Mouse (Mus musculus): ENCODE data around the gene Ccdc194. TPM values are rescaled to one million over a fixed set of nuclear protein-coding genes. Genes with fewer than 3 reads are reported as not detected.

The Ccdc194 gene
- total and polyA plus RNA-seq, 3 experiments = 0.10 TPM; not detected in 2

GRCm38 (mm10) chr8:71485142-71486135 lies 40.1 kb downstream of the Ccdc194 start, which contains the start of gene Ano8:
Ano8 (minus strand) TSS chr8:71485963.
- H3K9ac ChIP-seq (ENCODE audit: low read depth, low read length) = peak within 1 kb of the TSS; percentile 94
- TF ChIP-seq POLR2A (IDR thresholded peaks at IDR 0.05; ENCODE audit: insufficient read depth, low read depth, low read length) = peak; percentile 46; the same call in 1 of the 2 replicates
- no peak for TF ChIP-seq EP300 (IDR thresholded peaks at IDR 0.05; ENCODE audit: insufficient read depth, low read depth, low read length)
- TF ChIP-seq CTCF (IDR thresholded peaks at IDR 0.05) = no peak
- intact Hi-C loops (cut with DNase I) = no loop called here
- WGBS = 6% methylated on average over 58 of the region's 58 CpGs
- peaks cover 7% of the 10 kb centered on the region for H3K4me1 ChIP-seq (ENCODE audit: control insufficient read depth, insufficient read depth, low read length)
- H3K27ac ChIP-seq = peak within 1 kb of the TSS; percentile 88
- peak within 1 kb of the TSS; percentile 82 for H3K4me3 ChIP-seq
- H3K79me2 ChIP-seq (replicated peaks; ENCODE audit: control insufficient read depth, insufficient read depth, low read length) = no peaks in the 10 kb centered on the region; the same call in 1 of the 2 replicates
- DNase-seq = peak; percentile 86 to 90
- H3K27me3 ChIP-seq (ENCODE audit: control insufficient read depth, insufficient read depth, low read length) = no peaks in the 10 kb centered on the region
- no peaks in the 10 kb centered on the region for H3K36me3 ChIP-seq (ENCODE audit: control insufficient read depth, insufficient read depth, low read length)

GRCm38 (mm10) chr8:71484736-71485135 lies 40.8 kb downstream of the Ccdc194 start:
- no peak overlapping the region; the same call in 1 of the 2 replicates for H3K4me3 ChIP-seq
- TF ChIP-seq CTCF (IDR thresholded peaks at IDR 0.05) (no peak), EP300 (IDR thresholded peaks at IDR 0.05; ENCODE audit: insufficient read depth, low read depth, low read length) (no peak), POLR2A (IDR thresholded peaks at IDR 0.05; ENCODE audit: insufficient read depth, low read depth, low read length) (no peak)
- H3K36me3 ChIP-seq (ENCODE audit: control insufficient read depth, insufficient read depth, low read length) = no peaks in the 10 kb centered on the region
- H3K27me3 ChIP-seq (ENCODE audit: control insufficient read depth, insufficient read depth, low read length) = no peaks in the 10 kb centered on the region
- DNase-seq = no peak
- no peaks in the 10 kb centered on the region; the same call in 1 of the 2 replicates for H3K79me2 ChIP-seq (replicated peaks; ENCODE audit: control insufficient read depth, insufficient read depth, low read length)
- H3K4me1 ChIP-seq (ENCODE audit: control insufficient read depth, insufficient read depth, low read length) = peaks cover 7% of the 10 kb centered on the region
- WGBS = 96% methylated on average over 19 of the region's 19 CpGs
- no peak overlapping the region for H3K27ac ChIP-seq
- intact Hi-C loops (cut with DNase I) = no loop called here
- H3K9ac ChIP-seq (ENCODE audit: low read depth, low read length) = no peak overlapping the region

- 71% methylated on average over 8 of the region's 8 CpGs for WGBS
- no peak overlapping the region for H3K4me3 ChIP-seq
- H3K27me3 ChIP-seq (ENCODE audit: control insufficient read depth, insufficient read depth, low read length) = no peaks in the 10 kb centered on the region
- no peaks in the 10 kb centered on the region for H3K79me2 ChIP-seq (replicated peaks; ENCODE audit: control insufficient read depth, insufficient read depth, low read length)
- peaks cover 5% of the 10 kb centered on the region for H3K4me1 ChIP-seq (ENCODE audit: control insufficient read depth, insufficient read depth, low read length)
- DNase-seq = no peak
- intact Hi-C loops (cut with DNase I) = no loop called here
- no peaks in the 10 kb centered on the region for H3K36me3 ChIP-seq (ENCODE audit: control insufficient read depth, insufficient read depth, low read length)
- no peak overlapping the region for H3K9ac ChIP-seq (ENCODE audit: low read depth, low read length)
- no peak for TF ChIP-seq EP300 (IDR thresholded peaks at IDR 0.05; ENCODE audit: insufficient read depth, low read depth, low read length)
- TF ChIP-seq POLR2A (IDR thresholded peaks at IDR 0.05; ENCODE audit: insufficient read depth, low read depth, low read length) = no peak
- TF ChIP-seq CTCF (IDR thresholded peaks at IDR 0.05) = no peak
- H3K27ac ChIP-seq = no peak overlapping the region
Observed at GRCm38 (mm10) chr8:71483932-71484331, 41.6 kb downstream of the Ccdc194 start.

GRCm38 (mm10) chr8:71478943-71479342 lies 46.6 kb downstream of the Ccdc194 start:
- 95% methylated on average over 11 of the region's 11 CpGs for WGBS
- intact Hi-C loops (cut with DNase I) = no loop called here

GRCm38 (mm10) chr8:71477196-71477845 lies 48.2 kb downstream of the Ccdc194 start:
- TF ChIP-seq CTCF (IDR thresholded peaks at IDR 0.05) = peak; percentile 55
- TF ChIP-seq EP300 (IDR thresholded peaks at IDR 0.05; ENCODE audit: insufficient read depth, low read depth, low read length) = no peak
- Histone ChIP-seq H3K4me3 (peak overlapping the region; percentile 65), H3K27ac (peak overlapping the region; percentile 91), H3K36me3 (ENCODE audit: control insufficient read depth, insufficient read depth, low read length) (no peaks in the 10 kb centered on the region), H3K27me3 (ENCODE audit: control insufficient read depth, insufficient read depth, low read length) (no peaks in the 10 kb centered on the region), H3K9ac (ENCODE audit: low read depth, low read length) (no peak overlapping the region), H3K79me2 (replicated peaks; ENCODE audit: control insufficient read depth, insufficient read depth, low read length) (no peaks in the 10 kb centered on the region), H3K4me1 (ENCODE audit: control insufficient read depth, insufficient read depth, low read length) (peaks cover 3% of the 10 kb centered on the region)
- WGBS = 63% methylated on average over 14 of the region's 14 CpGs
- intact Hi-C loops (cut with DNase I) = no loop called here
- DNase-seq = no peak

More at GRCm38 (mm10) chr8:71478943-71479342, 46.6 kb downstream of the Ccdc194 start:
- Histone ChIP-seq H3K36me3 (ENCODE audit: control insufficient read depth, insufficient read depth, low read length) (no peaks in the 10 kb centered on the region), H3K27me3 (ENCODE audit: control insufficient read depth, insufficient read depth, low read length) (no peaks in the 10 kb centered on the region), H3K79me2 (replicated peaks; ENCODE audit: control insufficient read depth, insufficient read depth, low read length) (no peaks in the 10 kb centered on the region), H3K27ac (no peak overlapping the region), H3K4me1 (ENCODE audit: control insufficient read depth, insufficient read depth, low read length) (peaks cover 3% of the 10 kb centered on the region), H3K4me3 (no peak overlapping the region), H3K9ac (ENCODE audit: low read depth, low read length) (no peak overlapping the region)
- peak in 1 of 2 experiments; percentile 16 for DNase-seq
- no peak for TF ChIP-seq POLR2A (IDR thresholded peaks at IDR 0.05; ENCODE audit: insufficient read depth, low read depth, low read length)
- TF ChIP-seq CTCF (IDR thresholded peaks at IDR 0.05) = no peak
- TF ChIP-seq EP300 (IDR thresholded peaks at IDR 0.05; ENCODE audit: insufficient read depth, low read depth, low read length) = no peak

Measured in heart, adult 2 months (tissue).